Mouse (Mus musculus) spleen, postnatal 14 days (tissue): ENCODE data around the gene Paqr8.

Experiments
- DNase-seq, 2 experiments: peaks; one replicate each; pipeline ENCODE4 v3.0.0; 2021 to 2022; ENCODE audit warnings: low spot score in 2 of 2

Paqr8 gene

GRCm38 (mm10) chr1:20973389-20973788 lies 83.0 kb downstream of the Paqr8 start:
- no peak for DNase-seq

DNA sequence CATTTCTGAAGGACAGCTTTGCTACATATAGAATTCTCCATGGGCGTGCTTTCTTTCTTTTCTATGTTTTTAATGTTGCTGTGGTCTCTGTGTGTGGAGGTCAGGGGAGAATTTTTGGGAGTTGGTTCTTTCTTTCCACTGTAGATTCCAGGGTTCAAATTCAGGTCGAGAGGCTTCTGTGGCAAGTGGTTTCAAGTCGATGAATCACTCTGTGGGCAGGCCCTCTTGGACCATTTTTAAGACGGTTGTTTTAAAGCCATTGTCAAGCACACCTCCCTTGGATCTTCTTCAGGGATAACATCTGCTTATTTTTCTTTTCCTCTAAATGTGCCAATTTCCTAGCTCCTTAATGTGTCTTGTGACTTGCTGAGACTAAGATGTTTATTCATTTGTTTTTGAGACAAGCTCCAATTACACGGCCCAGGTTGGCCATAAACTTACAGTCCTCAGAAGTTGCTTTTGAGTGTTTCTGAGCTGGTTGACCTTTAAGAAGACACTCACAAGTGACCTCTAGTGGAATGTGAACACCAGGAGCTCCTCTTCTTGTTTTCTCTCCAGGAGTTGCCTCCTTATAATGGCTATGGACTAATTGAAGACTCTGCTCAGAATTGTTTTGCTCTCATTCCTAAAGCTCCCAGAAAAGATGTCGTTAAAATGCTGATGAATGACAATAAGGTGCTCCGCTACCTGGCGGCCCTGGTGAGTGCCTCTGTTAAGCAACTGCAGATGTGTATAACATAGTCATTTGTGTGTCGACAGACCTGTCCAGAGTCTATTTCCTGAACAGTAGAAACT lies 84.1 kb downstream of the Paqr8 start:
- no peak for DNase-seq

DNA sequence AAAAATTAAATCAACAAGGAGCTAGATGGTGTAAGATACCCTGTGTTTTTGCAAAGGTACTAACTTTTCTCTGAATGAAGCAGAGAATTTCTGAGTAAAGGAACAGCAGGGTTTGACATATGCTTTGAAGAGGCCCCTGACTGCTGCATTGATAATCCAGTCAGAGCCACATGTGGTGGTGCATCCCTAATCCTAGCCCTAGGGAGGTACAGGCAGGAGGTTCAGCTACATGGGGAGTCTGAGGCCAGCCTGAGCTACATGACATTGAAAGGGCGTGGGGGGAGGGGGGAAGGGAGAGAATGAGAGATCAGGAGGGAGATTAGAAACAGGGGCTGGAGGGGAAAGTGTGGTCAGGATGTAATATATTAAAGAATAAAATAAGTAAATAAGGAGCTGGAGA lies 90.1 kb downstream of the Paqr8 start:
- DNase-seq: no peak

DNA sequence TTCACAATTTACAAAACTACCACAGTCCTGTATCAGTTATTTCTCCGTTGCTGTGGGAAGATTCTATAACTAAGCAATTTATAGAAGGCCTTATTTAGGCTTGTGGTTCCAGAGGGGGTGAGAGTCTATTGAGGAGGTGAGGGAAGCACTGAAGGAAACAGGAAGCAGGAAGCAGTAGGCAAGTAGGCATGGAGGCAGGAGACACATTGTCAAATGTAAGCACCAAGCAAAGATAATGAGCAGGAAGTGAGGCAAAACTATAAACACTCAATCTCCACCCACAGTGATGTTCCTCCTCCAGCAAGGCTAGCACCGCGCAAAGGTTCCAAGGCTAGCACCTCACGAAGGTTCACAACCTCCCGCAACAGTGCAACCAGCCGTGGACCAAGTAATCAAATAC lies 91.4 kb downstream of the Paqr8 start:
- DNase-seq: no peak

GRCm38 (mm10) chr1:20984103-20984502 lies 93.7 kb downstream of the Paqr8 start:
- no peak for DNase-seq

DNA sequence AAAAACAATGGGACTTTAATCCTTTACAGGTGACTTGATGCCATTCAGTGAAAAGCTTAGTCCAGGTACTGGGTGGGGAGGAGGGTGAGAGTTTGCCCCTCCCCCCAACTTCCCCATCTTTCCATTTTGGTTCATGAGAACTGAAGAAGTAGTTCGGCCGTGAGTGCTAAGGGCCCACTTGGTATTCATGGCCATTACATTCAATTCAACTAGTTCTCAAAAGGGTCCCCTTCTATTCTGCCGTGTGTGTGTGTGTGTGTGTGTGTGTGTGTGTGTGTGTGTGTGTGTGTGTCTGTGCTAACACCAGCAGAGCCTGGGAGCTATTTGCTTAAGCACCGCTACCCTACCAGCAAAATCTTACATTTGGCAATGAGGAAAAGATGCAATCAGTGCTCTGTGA lies 94.2 kb downstream of the Paqr8 start:
- DNase-seq: no peak

- DNase-seq: no peak
These were observed 96.1 kb downstream of the Paqr8 start for GRCm38 (mm10) chr1:20986378-20987056.
